Mouse (Mus musculus): ENCODE results near the gene Kbtbd8. TPM values are rescaled to one million over a fixed set of nuclear protein-coding genes. Genes with fewer than 3 reads are reported as not detected.

Kbtbd8 gene
- polyA plus RNA-seq (2015; fragmentation: Nextera tagmentation; extraction: Ambion mirVana) = 2.6 and 3.1 TPM in 2 replicates

DNA sequence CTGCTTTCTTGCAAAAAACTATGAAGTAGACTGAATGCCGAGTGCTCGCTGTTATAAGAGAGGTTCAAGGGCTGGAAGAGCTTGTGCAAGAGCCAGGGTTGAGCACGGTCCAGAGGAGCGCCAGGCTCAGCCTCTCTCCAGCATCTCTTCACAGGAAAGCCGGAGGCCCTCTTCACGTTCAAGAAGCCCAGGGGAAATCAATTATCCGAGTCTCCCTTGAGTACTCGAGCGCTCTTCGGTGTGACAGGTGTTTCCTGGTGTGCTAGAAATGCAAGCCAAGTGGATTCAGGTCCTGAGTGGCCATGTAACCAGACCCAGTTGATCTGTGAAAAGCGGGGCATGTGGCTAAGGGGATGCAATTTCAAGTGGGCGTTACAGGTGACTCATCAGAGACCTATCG, at the start of gene Kbtbd8:
Kbtbd8 (plus strand) TSS at position 295 of the 400 bp plus-strand sequence.
- 27% methylated on average over 13 of the region's 13 CpGs for WGBS
- H3K27ac ChIP-seq = peak within 1 kb of the TSS; percentile 33
- H3K27me3 ChIP-seq = 0 out of 2 replicates have a peak, but pooled peaks cover 10% of the 10 kb centered on the region
- ATAC-seq (replicated peaks; ENCODE audit: low FRiP score) = peak; percentile 0; the same call in 1 of the 2 replicates
- no peaks in the 10 kb centered on the region for H3K9me3 ChIP-seq (replicated peaks)
- 0 out of 2 replicates have a peak, but pooled peaks cover under 1% of the 10 kb centered on the region for H3K36me3 ChIP-seq
- H3K4me3 ChIP-seq (replicated peaks) = peak within 1 kb of the TSS; percentile 63
- peak within 1 kb of the TSS; percentile 80 for H3K4me2 ChIP-seq
- peaks cover 13% of the 10 kb centered on the region for H3K4me1 ChIP-seq
- peak within 1 kb of the TSS; percentile 52 for H3K9ac ChIP-seq

DNA sequence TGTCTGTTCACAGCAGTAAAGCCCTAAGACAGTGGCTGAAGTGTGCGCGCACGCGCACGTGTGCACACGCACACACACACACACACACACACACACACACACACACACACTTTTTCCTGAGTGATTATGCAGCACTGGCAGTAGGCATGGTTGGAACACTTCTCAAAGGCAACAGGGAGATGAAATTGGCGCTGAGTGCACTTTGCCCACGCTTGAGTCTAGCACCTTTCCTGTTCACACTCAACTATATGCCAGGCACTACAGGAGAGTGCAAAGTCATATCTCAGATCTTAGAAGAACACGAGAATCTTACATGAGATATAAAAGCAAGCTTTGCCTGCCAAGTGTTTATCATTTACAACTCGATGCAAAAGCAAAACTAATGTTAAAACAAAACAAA, 47.3 kb upstream of the Kbtbd8 start:
- WGBS = 91% methylated on average over 10 of the region's 10 CpGs
- ATAC-seq (replicated peaks; ENCODE audit: low FRiP score) = no peak
- no peak overlapping the region for H3K27ac ChIP-seq
- H3K27me3 ChIP-seq = no peaks in the 10 kb centered on the region
- no peaks in the 10 kb centered on the region for H3K4me1 ChIP-seq
- H3K36me3 ChIP-seq = no peaks in the 10 kb centered on the region
- no peak overlapping the region for H3K9ac ChIP-seq
- H3K4me2 ChIP-seq = no peak overlapping the region
- no peak overlapping the region for H3K4me3 ChIP-seq (replicated peaks)
- 0 out of 2 replicates have a peak, but pooled peaks cover 7% of the 10 kb centered on the region for H3K9me3 ChIP-seq (replicated peaks)

DNA sequence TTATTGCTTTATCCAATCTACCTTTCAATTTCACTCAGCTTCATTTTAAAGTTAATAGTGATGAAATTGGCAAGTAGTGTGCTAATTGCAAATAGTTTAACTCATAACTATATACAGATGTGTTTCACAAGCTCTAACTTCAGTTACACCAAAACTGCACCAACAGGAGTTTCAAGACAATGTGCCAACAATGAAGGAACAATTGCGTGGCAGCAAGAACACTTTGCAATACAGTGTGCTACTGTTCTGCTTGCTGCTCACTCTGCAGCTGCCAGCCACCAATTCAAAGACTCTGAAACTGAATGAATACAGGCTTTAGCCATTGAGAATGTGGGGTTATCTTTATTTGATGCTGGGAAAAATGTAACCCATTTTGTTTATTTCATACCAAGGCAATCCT, 31.8 kb upstream of the Kbtbd8 start:
- H3K9ac ChIP-seq = no peak overlapping the region
- H3K4me3 ChIP-seq (replicated peaks) = no peak overlapping the region
- ATAC-seq (replicated peaks; ENCODE audit: low FRiP score) = no peak
- WGBS = 74% methylated on average over 1 of the region's 1 CpGs
- H3K27me3 ChIP-seq = no peaks in the 10 kb centered on the region
- H3K9me3 ChIP-seq (replicated peaks) = no peaks in the 10 kb centered on the region
- H3K4me1 ChIP-seq = no peaks in the 10 kb centered on the region
- no peak overlapping the region for H3K27ac ChIP-seq
- H3K36me3 ChIP-seq = no peaks in the 10 kb centered on the region
- no peak overlapping the region for H3K4me2 ChIP-seq

DNA sequence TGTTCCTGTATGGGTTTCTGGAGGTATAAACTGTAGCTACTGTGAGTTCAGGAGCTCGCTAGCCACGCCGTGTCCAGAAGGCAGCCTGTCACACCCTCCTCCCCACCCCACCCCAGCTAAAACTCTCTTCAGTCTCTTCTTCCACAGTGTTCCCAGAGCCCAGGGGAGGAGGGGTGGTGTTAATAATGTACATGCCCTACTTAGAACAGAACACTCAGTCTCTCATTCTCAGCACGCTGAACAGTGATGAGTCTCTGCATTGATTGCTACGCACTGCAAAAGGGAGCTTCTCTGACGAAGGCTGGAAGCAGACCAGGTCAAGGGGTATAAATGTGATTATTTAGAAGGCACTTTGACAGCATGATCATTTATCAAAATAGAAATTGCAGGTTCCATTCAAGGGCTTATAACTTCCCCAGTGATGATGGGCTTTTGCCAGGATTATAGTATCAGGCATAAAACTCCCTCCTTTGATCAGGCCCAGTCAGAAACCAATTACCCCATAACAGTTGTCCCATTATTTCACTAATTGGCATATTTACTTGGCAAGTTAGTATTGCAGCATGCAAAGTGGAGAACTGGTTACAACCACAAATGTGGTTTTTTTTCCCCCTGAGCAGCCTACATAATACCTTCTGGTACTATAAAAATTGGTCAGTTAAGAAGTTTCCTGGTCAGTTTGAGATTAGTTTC, 29.7 kb upstream of the Kbtbd8 start:
- Histone ChIP-seq H3K4me3 (replicated peaks) (no peak overlapping the region), H3K27ac (no peak overlapping the region), H3K36me3 (no peaks in the 10 kb centered on the region), H3K27me3 (no peaks in the 10 kb centered on the region), H3K9me3 (replicated peaks) (no peaks in the 10 kb centered on the region), H3K4me1 (no peaks in the 10 kb centered on the region), H3K9ac (no peak overlapping the region), H3K4me2 (no peak overlapping the region)
- WGBS = 74% methylated on average over 6 of the region's 6 CpGs
- ATAC-seq (replicated peaks; ENCODE audit: low FRiP score) = no peak

DNA sequence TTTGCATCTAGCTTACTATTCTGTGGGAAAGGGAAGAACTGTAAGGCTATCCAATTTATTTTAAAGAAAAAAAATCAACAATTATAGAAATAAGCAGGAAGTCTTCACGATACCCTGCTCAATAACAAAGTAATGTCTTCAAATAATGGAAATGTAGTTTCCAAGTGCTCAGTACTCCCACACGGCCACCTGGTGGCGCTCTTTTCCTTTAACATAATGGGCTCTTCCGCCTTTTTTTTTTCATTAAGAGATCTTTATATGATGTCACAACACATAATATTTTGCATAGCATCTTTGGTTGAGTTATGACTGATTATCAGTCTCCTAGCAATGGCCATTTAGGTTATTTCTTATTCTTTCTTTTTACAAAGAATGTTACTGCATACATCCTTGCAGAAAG, 29.0 kb upstream of the Kbtbd8 start:
- Histone ChIP-seq H3K9ac (no peak overlapping the region), H3K27ac (no peak overlapping the region), H3K4me3 (replicated peaks) (no peak overlapping the region), H3K4me1 (no peaks in the 10 kb centered on the region), H3K36me3 (no peaks in the 10 kb centered on the region), H3K9me3 (replicated peaks) (no peaks in the 10 kb centered on the region), H3K4me2 (no peak overlapping the region), H3K27me3 (no peaks in the 10 kb centered on the region)
- no peak for ATAC-seq (replicated peaks; ENCODE audit: low FRiP score)
- WGBS = 50% methylated on average over 4 of the region's 4 CpGs

DNA sequence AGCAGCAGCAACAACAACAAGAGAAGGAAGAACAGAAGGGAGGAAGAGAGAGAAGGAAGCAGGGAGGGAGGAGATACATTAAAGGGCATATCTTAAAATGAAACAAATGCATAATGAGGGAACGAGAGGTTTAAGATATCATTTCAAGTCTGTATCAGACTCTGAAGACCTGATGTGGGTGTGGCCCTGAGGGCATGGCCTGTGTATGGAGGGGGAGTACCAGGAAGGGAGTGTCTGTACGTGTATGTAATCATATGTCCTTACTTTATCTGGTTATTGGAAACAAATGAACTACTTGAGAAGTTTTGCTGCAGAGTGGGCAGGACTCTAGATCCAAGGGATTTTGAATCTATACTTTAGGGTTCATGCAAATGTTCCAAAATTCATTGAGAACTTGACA, 22.3 kb upstream of the Kbtbd8 start:
- Histone ChIP-seq H3K9ac (no peak overlapping the region), H3K27ac (no peak overlapping the region), H3K27me3 (peaks cover 12% of the 10 kb centered on the region; the same call in 1 of the 2 replicates), H3K4me2 (no peak overlapping the region), H3K4me3 (replicated peaks) (no peak overlapping the region), H3K36me3 (no peaks in the 10 kb centered on the region), H3K4me1 (peaks cover 7% of the 10 kb centered on the region), H3K9me3 (replicated peaks) (no peaks in the 10 kb centered on the region)
- no peak for ATAC-seq (replicated peaks; ENCODE audit: low FRiP score)
- WGBS = 54% methylated on average over 2 of the region's 2 CpGs

DNA sequence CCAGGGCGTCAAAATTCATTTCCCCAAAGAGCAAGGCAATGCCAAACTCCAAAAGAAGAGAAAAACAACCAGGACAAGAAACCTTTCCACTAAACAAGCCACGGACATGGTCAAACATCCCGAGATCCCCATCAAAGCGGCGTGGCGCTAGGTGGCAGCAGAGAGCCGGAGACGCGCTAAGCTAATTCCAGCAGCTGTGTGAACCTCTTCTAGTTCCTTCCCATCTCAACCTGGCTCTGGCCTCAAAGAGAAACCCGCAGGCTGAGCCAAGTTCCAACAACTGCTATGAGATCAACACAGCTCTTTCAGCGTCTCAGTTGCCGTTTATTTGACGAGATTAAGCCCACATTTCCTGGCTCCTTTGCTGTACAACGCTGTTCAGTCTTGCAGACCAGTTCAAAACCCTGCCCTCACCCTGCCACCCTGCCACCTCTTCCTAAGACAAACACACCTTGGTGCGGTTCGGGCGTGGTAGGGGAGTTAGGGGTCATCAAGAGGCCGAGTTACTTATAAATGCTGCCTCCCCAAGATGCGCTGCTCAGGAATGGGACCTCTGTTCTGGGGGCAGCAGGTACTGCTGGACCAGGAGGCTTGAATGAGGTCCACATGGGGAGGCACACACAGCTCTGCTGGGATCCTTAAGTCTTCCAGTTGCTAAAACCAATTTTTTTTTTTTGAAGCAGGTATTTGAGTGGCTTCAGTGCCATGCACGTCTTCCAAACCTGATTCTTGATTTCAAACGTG, 18.5 kb upstream of the Kbtbd8 start:
- no peaks in the 10 kb centered on the region for H3K36me3 ChIP-seq
- H3K4me1 ChIP-seq = peaks cover 7% of the 10 kb centered on the region
- no peak for ATAC-seq (replicated peaks; ENCODE audit: low FRiP score)
- no peak overlapping the region for H3K9ac ChIP-seq
- H3K4me3 ChIP-seq (replicated peaks) = no peak overlapping the region
- H3K9me3 ChIP-seq (replicated peaks) = no peaks in the 10 kb centered on the region
- H3K27me3 ChIP-seq = peaks cover 15% of the 10 kb centered on the region; the same call in 1 of the 2 replicates
- 22% methylated on average over 21 of the region's 21 CpGs for WGBS
- no peak overlapping the region for H3K4me2 ChIP-seq
- no peak overlapping the region for H3K27ac ChIP-seq

DNA sequence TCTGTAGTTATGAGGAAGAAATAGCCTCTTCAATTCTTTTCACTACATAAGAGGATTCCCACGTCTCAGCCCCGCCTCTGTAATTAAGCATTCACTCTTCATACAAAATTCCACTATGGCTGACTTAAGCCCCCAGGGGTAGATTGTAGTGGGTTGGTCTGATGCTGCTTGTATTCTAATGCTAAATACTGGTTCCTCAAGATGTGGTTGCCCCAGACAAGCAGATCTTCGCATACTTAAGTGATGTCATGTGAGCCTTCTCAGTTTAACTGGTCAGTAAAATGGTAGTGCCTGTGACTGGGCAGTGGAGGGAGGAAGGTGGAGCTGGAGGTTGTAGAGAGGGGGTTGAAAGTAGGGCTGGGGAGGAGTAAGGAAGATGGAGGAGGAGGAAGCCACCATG, 13.3 kb upstream of the Kbtbd8 start:
- H3K36me3 ChIP-seq = no peaks in the 10 kb centered on the region
- ATAC-seq (replicated peaks; ENCODE audit: low FRiP score) = no peak
- H3K27me3 ChIP-seq = peaks cover 8% of the 10 kb centered on the region; the same call in 1 of the 2 replicates
- no peaks in the 10 kb centered on the region for H3K9me3 ChIP-seq (replicated peaks)
- no peak overlapping the region for H3K4me2 ChIP-seq
- WGBS = 58% methylated on average over 3 of the region's 3 CpGs
- H3K4me1 ChIP-seq = peaks cover 1% of the 10 kb centered on the region
- no peak overlapping the region for H3K4me3 ChIP-seq (replicated peaks)
- H3K9ac ChIP-seq = no peak overlapping the region
- H3K27ac ChIP-seq = no peak overlapping the region

DNA sequence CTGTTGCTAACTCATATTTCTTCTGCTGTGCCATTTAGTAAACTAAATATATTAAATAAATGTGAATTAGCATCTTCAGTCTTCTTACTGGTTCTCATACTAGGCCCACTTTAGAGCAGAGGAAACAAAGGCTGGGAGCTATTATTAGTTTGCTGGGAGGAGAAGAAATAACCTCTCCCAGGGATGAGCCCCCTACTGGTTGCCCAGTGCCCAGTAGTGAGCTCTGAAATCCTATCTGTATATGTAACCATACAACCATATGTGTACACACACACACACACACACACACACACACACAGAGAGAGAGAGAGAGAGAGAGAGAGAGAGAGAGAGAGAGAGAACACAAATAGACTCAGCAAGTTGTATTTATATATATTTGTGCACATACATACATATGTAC, 8.6 kb upstream of the Kbtbd8 start:
- Histone ChIP-seq H3K36me3 (no peaks in the 10 kb centered on the region), H3K4me2 (no peak overlapping the region), H3K9me3 (replicated peaks) (no peaks in the 10 kb centered on the region), H3K4me3 (replicated peaks) (no peak overlapping the region), H3K27ac (no peak overlapping the region), H3K9ac (no peak overlapping the region), H3K27me3 (no peaks in the 10 kb centered on the region), H3K4me1 (no peaks in the 10 kb centered on the region)
- ATAC-seq (replicated peaks; ENCODE audit: low FRiP score) = no peak

DNA sequence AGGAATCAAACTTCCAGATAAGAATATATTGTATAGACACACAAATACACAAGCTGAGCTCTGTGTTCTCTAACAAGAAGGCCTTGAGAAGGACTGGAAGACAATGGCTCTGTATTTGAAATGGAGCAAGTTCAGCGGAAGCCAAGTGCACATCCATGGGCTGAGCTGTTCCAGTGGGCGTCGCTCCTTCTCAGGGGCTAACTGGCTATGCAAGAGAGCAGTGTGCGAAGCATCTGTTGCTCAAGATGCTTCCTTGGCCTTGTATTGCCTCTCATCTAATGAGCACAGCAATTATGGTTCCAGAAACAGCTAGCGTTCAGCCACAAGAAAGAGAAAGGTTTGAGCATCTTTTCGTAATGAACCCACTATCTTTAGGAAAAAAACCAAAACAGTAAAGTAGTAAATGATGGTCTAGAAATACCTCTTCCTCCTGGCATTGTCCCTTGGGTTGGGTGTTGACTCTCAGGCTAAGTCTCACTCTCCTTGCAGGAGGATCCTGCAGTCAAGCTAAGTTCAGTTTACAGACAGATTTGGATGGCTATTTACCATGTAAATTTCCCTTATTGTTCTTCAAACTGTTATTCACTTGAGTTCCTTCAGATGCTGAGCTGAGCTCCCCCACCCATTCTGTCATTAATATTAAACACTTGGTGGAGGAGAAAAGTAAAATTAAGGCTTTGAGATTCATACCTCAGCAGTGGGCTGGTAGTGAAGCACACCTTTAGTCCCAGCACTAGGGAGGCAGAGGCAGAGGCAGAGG, 7.2 kb upstream of the Kbtbd8 start:
- H3K27ac ChIP-seq = no peak overlapping the region
- H3K4me1 ChIP-seq = no peaks in the 10 kb centered on the region
- no peak overlapping the region for H3K4me3 ChIP-seq (replicated peaks)
- H3K27me3 ChIP-seq = no peaks in the 10 kb centered on the region
- no peak overlapping the region for H3K9ac ChIP-seq
- WGBS = 91% methylated on average over 6 of the region's 6 CpGs
- H3K36me3 ChIP-seq = no peaks in the 10 kb centered on the region
- ATAC-seq (replicated peaks; ENCODE audit: low FRiP score) = no peak
- H3K9me3 ChIP-seq (replicated peaks) = no peaks in the 10 kb centered on the region
- H3K4me2 ChIP-seq = no peak overlapping the region

DNA sequence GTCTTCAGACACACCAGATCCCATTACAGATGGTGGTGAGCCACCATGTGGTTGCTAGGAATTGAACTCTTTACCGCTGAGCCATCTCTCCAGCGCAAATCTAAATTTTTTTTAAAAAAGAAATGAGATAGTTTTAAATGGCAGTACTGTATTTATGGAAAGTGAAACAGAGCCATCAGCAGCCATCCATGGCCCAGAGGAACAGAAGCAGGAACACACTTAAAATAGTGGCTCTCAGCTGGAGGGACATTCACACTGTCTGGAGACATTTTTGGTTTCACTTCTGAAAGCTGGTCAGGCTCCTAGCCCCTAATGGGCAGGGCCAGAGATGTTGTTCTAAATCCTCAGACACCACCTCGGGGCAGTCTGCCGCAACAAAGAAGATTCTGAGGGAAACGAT, 5.0 kb upstream of the Kbtbd8 start:
- Histone ChIP-seq H3K27ac (no peak overlapping the region), H3K4me2 (no peak overlapping the region), H3K9ac (no peak overlapping the region), H3K9me3 (replicated peaks) (no peaks in the 10 kb centered on the region), H3K4me1 (peaks cover 4% of the 10 kb centered on the region), H3K27me3 (0 out of 2 replicates have a peak, but pooled peaks cover 7% of the 10 kb centered on the region), H3K36me3 (no peaks in the 10 kb centered on the region), H3K4me3 (replicated peaks) (no peak overlapping the region)
- ATAC-seq (replicated peaks; ENCODE audit: low FRiP score) = no peak
- 74% methylated on average over 5 of the region's 5 CpGs for WGBS

DNA sequence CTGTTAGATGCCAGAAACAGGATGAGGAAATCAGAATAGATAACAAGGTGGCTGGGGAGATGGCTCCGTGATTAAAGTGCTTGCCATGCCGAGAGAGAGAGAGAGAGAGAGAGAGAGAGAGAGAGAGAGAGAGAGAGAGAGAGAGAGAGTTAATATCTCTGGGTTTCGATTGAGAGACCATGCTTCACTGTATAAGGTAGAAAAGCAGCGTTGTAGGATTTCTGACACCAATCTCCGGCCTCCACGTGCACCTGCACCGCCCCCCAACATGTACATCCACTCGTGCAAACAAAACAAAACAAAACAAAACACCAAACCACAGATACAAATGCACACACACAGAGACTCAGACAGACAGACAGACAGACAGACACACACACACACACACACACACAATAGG, 527 bp upstream of the Kbtbd8 start:
- ATAC-seq (replicated peaks; ENCODE audit: low FRiP score) = no peak
- Histone ChIP-seq H3K4me2 (peak overlapping the region; percentile 55), H3K4me3 (replicated peaks) (no peak overlapping the region), H3K9me3 (replicated peaks) (no peaks in the 10 kb centered on the region), H3K9ac (no peak overlapping the region), H3K4me1 (peaks cover 13% of the 10 kb centered on the region), H3K27ac (no peak overlapping the region), H3K36me3 (no peaks in the 10 kb centered on the region), H3K27me3 (0 out of 2 replicates have a peak, but pooled peaks cover 10% of the 10 kb centered on the region)
- 68% methylated on average over 8 of the region's 8 CpGs for WGBS

Measured in kidney, embryonic 15.5 days (tissue).